Mouse (Mus musculus) bone marrow macrophage, adult 2 months (primary cell): ENCODE results near the gene Polr1d.

Source experiments
- CTCF ChIP-seq: IDR thresholded peaks from 2 replicates; pipeline ENCODE4 v1.5.1; 2012; ENCODE audit warnings: low read depth, mild to moderate bottlenecking, low read length, moderate library complexity
- POLR2A ChIP-seq: IDR thresholded peaks from 2 replicates; pipeline ENCODE4 v1.6.1; 2012; ENCODE audit warnings: mild to moderate bottlenecking, low read depth, low read length, borderline replicate concordance

GRCm38 (mm10) chr5:147041965-147042937 is 34.6 kb upstream of the Polr1d start:
- TF ChIP-seq CTCF (no peak), POLR2A (no peak)
